Mouse (Mus musculus) bone marrow, adult 2 months (tissue): ENCODE data around the gene Pigu. TPM values are rescaled to one million over a fixed set of nuclear protein-coding genes. Genes with fewer than 3 reads are reported as not detected.
A peak's percentile ranks its signal among the peaks of the same experiment; 100 is the strongest.

Experiments used
- H3K27ac ChIP-seq: fragments of 200-500 bp; 2 replicates; pipeline ENCODE4 v1.5.1; 2012; ENCODE audit warnings: low read depth, mild to moderate bottlenecking, control low read depth, inconsistent platforms, low read length; ENCODE audit not compliant: control insufficient read depth, poor library complexity, insufficient read depth
- H3K4me1 ChIP-seq: fragments of 200-500 bp; 2 replicates; pipeline ENCODE4 v1.6.1; 2011; ENCODE audit warnings: low read length; ENCODE audit not compliant: control insufficient read depth, insufficient read depth
- H3K4me3 ChIP-seq: fragments of 200-500 bp; replicated peaks from 2 replicates; pipeline ENCODE3; 2011; ENCODE audit warnings: mild to moderate bottlenecking, low read depth, low read length, control low read depth; ENCODE audit not compliant: control insufficient read depth
- CTCF ChIP-seq: fragments of 200-500 bp; IDR thresholded peaks from 2 replicates; pipeline ENCODE4 v1.5.1; 2011; ENCODE audit warnings: low read length, control low read depth; ENCODE audit not compliant: control insufficient read depth, insufficient read depth
- POLR2A ChIP-seq: fragments of 200-500 bp; IDR thresholded peaks from 2 replicates; pipeline ENCODE4 v1.6.1; 2011; ENCODE audit warnings: low read depth, mild to moderate bottlenecking, control low read depth, low read length, borderline replicate concordance; ENCODE audit not compliant: control insufficient read depth
- WGBS: fragments of 180-500 bp; shearing (Covaris S2); methylation state at CpG from one replicate; pipeline ENCODE4 v1.1.7; 2018; 5-methylcytosine and 5-hydroxymethylcytosine counted together
- polyA plus RNA-seq: library from polyadenylated mRNA; stranded (reverse); fragments of >200 nt; gene quantifications from 2 replicates; pipeline ENCODE4 v1.2.4, GENCODE M21; 2011; ENCODE audit warnings: low replicate concordance; ENCODE audit not compliant: missing spikeins, insufficient read depth, insufficient read length

Gene Pigu
- polyA plus RNA-seq, 1 experiment, result 14.6 TPM

GRCm38 (mm10) chr2:155236362-155236992 is 120.8 kb downstream of the Pigu start, which contains the start of gene Dynlrb1:
TSS of gene Dynlrb1 (plus strand) at chr2:155236533.
- H3K4me1 ChIP-seq, result peaks cover 4% of the 10 kb centered on the region
- H3K27ac ChIP-seq, result peak within 1 kb of the TSS; percentile 21
- TF ChIP-seq POLR2A (peak; percentile 90; the same call in 1 of the 2 replicates), CTCF (no peak)
- under 1% methylated on average over 50 of the region's 50 CpGs for WGBS
- peak within 1 kb of the TSS; percentile 77 for H3K4me3 ChIP-seq

DNA sequence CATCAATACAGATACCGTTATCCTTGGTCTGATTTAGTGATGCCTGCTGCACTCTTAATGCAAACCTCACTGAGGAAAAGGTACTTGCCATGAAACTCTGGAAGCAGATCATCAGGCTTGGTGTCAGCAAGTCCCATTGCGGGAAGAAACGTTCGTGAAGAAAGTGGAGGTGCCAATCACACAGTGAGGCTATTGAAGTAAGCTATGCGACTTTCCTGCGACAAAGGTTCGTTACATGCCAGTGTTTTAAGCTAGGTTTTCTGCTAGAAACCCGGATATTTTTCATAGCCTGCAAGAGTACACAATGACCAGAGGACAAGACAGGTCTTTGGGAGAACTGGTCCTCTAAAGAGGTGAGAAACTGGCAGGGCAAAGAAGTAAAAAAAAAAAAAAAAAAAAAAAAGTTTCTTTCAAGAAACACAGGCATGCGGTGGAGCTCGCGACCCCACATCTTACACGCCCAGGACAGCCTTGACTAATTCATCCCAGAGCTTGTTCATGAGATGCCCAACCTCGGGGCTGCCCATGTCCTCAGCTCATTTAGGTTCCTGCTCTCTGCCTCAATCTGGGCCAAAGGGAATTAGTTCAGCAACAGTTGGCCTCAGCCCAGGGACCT is 121.4 kb downstream of the Pigu start:
- WGBS, result 3% methylated on average over 13 of the region's 13 CpGs
- TF ChIP-seq CTCF (no peak), POLR2A (no peak)
- H3K4me1 ChIP-seq, result peaks cover 4% of the 10 kb centered on the region
- no peak overlapping the region for H3K27ac ChIP-seq
- H3K4me3 ChIP-seq, result peak overlapping the region; percentile 77

Other genes with a start within 250 kb of the Pigu start
- gene Itch, start 223.9 kb downstream of the Pigu start, polyA plus RNA-seq, result 12.4 and 21.0 TPM in 2 replicates
- 89.3 and 102 TPM in 2 replicates for gene Dynlrb1, start 120.9 kb downstream of the Pigu start, polyA plus RNA-seq
- 33.5 and 41.2 TPM in 2 replicates for gene Map1lc3a, start 81.1 kb downstream of the Pigu start, polyA plus RNA-seq
- gene Trp53inp2, start 23.6 kb upstream of the Pigu start, polyA plus RNA-seq, result 15.1 and 17.4 TPM in 2 replicates
- gene Ncoa6, start 116.5 kb upstream of the Pigu start, polyA plus RNA-seq, result 18.1 and 35.1 TPM in 2 replicates
- gene Acss2, start 160.5 kb upstream of the Pigu start, polyA plus RNA-seq, result 12.4 and 13.9 TPM in 2 replicates
- 2.3 TPM in 1 of 2 replicates, not detected in the other for gene Ggt7, start 160.8 kb upstream of the Pigu start, polyA plus RNA-seq
- gene Gss, start 235.4 kb upstream of the Pigu start, polyA plus RNA-seq, result 7.3 and 8.5 TPM in 2 replicates